Mouse (Mus musculus): ENCODE results near the gene Fcgr4. TPM values are rescaled to one million over a fixed set of nuclear protein-coding genes. Genes with fewer than 3 reads are reported as not detected.
"Not testable (repeated sequence)": the region's sequence is repeated elsewhere in the genome, so short reads cannot be mapped to it uniquely, and the experiment has no call there.

Gene Fcgr4
- polyA plus RNA-seq, 1 experiment from 2014 or later: 0.47 TPM

DNA sequence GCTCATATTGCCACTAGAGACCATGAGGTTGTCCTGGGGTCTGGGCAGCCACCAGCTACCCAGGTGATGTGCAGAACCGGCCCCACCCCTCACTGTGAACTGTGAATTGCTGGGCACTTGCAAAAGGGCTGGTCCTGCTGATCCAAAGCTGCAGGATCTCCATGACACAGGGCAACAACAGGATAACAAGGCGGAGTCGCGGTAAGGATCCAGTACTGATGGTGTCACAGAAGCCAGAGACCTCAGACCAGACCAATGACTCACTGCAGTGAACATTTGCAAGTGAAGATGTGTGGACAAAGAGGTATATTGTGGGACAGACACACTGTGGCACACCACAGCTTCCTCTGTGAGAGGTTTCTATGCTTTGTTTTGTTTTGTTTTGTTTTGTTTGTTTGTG is 40.1 kb upstream of the Fcgr4 start:
- 76% methylated on average over 4 of the region's 4 CpGs for WGBS
- TF ChIP-seq CTCF (IDR thresholded peaks at IDR 0.05; ENCODE audit: low read depth): no peak
- no peak overlapping the region for H3K4me3 ChIP-seq (ENCODE audit: low read depth, low read length)

DNA sequence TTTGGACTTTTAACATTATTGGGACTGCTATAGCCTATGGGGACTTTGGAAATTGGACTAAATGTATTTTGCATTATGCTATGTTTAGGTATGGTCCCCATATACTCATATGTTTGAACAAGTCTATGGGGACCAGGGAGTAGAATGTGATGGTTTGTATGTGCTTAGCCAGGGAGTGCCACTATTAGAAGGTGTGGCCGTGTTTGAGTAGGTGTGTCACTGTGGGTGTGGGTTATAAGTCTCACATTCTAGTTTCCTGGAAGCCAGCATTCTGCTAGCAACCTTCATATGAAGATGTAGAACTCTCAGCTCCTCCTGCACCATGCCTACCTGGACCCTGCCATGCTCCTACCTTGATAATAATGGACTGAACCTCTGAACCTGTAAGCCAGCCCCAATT is 37.0 kb upstream of the Fcgr4 start:
- not testable (repeated sequence) for H3K27ac ChIP-seq (ENCODE audit: low read depth); H3K9ac ChIP-seq; H3K4me2 ChIP-seq; H3K4me3 ChIP-seq (ENCODE audit: low read depth, low read length); H3K36me3 ChIP-seq (ENCODE audit: insufficient read depth); H3K4me1 ChIP-seq (ENCODE audit: insufficient read depth); H3K27me3 ChIP-seq (ENCODE audit: insufficient read depth, low read length); DNase-seq; ATAC-seq (ENCODE audit: insufficient read depth); H3K9me3 ChIP-seq (ENCODE audit: low read depth, low read length)
- 81% methylated on average over 1 of the region's 1 CpGs for WGBS

More for the DNA sequence above, 40.1 kb upstream of the Fcgr4 start:
- no peak for DNase-seq
- H3K9me3 ChIP-seq (ENCODE audit: low read depth, low read length): no peaks in the 10 kb centered on the region
- H3K4me1 ChIP-seq (ENCODE audit: insufficient read depth): no peaks in the 10 kb centered on the region
- H3K36me3 ChIP-seq (ENCODE audit: insufficient read depth): no peaks in the 10 kb centered on the region
- no peak overlapping the region for H3K27ac ChIP-seq (ENCODE audit: low read depth)
- no peak for ATAC-seq (ENCODE audit: insufficient read depth)
- H3K27me3 ChIP-seq (ENCODE audit: insufficient read depth, low read length): no peaks in the 10 kb centered on the region
- no peak overlapping the region for H3K4me2 ChIP-seq
- no peak overlapping the region for H3K9ac ChIP-seq

DNA sequence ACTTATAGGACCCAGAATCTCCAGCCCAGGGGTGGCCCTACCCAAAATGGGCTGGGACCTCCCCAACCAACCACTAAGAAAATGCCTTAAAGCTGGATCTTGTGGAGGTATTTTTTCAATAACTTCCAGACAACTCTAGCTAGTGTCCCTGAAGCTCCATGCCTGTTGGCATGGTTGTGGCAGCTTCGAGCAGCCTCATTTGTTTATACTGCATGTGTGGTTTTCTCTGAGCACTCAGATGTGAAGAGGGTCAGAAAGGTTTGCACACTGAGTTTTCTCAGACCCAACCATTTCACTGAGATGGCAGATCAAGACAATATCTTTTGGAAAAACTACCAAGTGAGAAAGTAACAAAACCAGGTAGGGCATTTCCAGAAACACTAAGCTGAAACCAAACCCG is 36.4 kb upstream of the Fcgr4 start:
- no peak for TF ChIP-seq CTCF (IDR thresholded peaks at IDR 0.05; ENCODE audit: low read depth)
- no peak for ATAC-seq (ENCODE audit: insufficient read depth)
- H3K36me3 ChIP-seq (ENCODE audit: insufficient read depth): no peaks in the 10 kb centered on the region
- no peak overlapping the region for H3K27ac ChIP-seq (ENCODE audit: low read depth)
- WGBS: 60% methylated on average over 2 of the region's 2 CpGs
- H3K4me3 ChIP-seq (ENCODE audit: low read depth, low read length): no peak overlapping the region
- no peak for DNase-seq
- H3K4me1 ChIP-seq (ENCODE audit: insufficient read depth): no peaks in the 10 kb centered on the region
- no peaks in the 10 kb centered on the region for H3K27me3 ChIP-seq (ENCODE audit: insufficient read depth, low read length)
- no peak overlapping the region for H3K4me2 ChIP-seq
- H3K9me3 ChIP-seq (ENCODE audit: low read depth, low read length): no peaks in the 10 kb centered on the region
- no peak overlapping the region for H3K9ac ChIP-seq

DNA sequence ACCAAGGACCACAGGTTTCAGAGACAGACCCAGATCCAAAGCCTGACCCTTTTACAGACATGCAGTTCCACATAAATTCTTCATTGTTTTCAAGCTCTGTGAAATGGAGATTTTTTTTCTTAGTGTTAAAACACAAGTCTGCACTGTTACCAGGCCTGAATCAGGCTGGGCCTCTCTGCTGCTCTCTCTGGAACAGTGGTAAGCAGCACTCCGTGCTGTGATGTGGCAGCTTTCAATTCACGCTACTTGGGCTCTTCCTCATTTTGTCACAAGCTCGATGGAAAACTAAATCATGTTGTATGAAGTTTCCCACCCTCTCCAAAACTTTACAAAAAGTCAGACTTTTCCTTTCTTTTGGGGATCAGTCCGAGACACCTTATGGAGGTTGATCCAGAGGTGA is 35.7 kb upstream of the Fcgr4 start:
- no peak overlapping the region for H3K4me3 ChIP-seq (ENCODE audit: low read depth, low read length)
- TF ChIP-seq CTCF (IDR thresholded peaks at IDR 0.05; ENCODE audit: low read depth): no peak
- H3K4me2 ChIP-seq: no peak overlapping the region
- no peak overlapping the region for H3K9ac ChIP-seq
- no peaks in the 10 kb centered on the region for H3K4me1 ChIP-seq (ENCODE audit: insufficient read depth)
- no peaks in the 10 kb centered on the region for H3K27me3 ChIP-seq (ENCODE audit: insufficient read depth, low read length)
- H3K27ac ChIP-seq (ENCODE audit: low read depth): no peak overlapping the region
- WGBS: 70% methylated on average over 4 of the region's 4 CpGs
- DNase-seq: no peak
- no peaks in the 10 kb centered on the region for H3K9me3 ChIP-seq (ENCODE audit: low read depth, low read length)
- H3K36me3 ChIP-seq (ENCODE audit: insufficient read depth): no peaks in the 10 kb centered on the region
- no peak for ATAC-seq (ENCODE audit: insufficient read depth)

DNA sequence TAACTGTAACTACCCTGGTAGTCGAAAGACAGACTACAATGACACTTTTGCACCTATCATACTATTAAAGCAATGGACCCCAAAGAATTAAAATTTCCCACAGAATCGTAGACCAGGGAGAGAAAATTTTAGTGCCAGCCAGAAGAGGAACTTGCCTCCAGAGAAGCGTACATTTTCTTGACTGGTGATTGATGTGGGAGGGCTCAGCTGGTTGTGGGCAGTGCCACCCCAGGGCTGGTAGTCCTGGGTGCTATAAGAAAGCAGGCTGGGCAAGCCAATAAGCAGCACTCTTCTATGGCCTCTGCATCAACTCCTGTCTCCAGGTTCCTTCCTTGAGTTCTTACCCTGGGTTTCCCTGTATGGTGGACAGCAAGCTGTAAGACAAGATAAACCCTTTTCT is 33.6 kb upstream of the Fcgr4 start:
- H3K9me3 ChIP-seq (ENCODE audit: low read depth, low read length): no peaks in the 10 kb centered on the region
- no peak overlapping the region for H3K4me3 ChIP-seq (ENCODE audit: low read depth, low read length)
- H3K27me3 ChIP-seq (ENCODE audit: insufficient read depth, low read length): no peaks in the 10 kb centered on the region
- H3K36me3 ChIP-seq (ENCODE audit: insufficient read depth): no peaks in the 10 kb centered on the region
- no peaks in the 10 kb centered on the region for H3K4me1 ChIP-seq (ENCODE audit: insufficient read depth)
- no peak overlapping the region for H3K4me2 ChIP-seq
- whole genome bisulfite sequencing: 73% methylated on average over 3 of the region's 3 CpGs
- no peak overlapping the region for H3K27ac ChIP-seq (ENCODE audit: low read depth)
- DNase-seq (no peak), ATAC-seq (ENCODE audit: insufficient read depth) (no peak)
- no peak for TF ChIP-seq CTCF (IDR thresholded peaks at IDR 0.05; ENCODE audit: low read depth)
- H3K9ac ChIP-seq: no peak overlapping the region

DNA sequence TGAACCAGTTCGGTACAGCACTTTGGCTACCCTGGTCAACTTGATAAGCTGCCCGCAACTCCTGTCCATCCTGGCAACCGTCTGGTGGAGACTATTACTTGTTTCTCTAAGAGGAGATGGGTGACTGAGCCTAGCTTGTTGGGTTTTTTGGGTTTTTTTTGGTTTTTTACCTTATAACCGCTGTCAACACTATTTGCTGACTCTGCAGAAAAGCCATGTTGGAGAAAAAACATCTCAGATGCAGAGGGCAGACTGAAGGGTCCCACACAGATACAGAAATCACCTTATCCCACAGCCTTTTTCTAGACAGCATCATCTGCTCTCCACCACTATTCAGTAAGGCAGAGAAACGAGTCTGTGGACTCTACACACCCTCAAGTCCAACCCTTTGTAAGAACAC is 32.9 kb upstream of the Fcgr4 start:
- Histone ChIP-seq H3K9ac (no peak overlapping the region), H3K4me2 (no peak overlapping the region), H3K9me3 (ENCODE audit: low read depth, low read length) (no peaks in the 10 kb centered on the region), H3K27ac (ENCODE audit: low read depth) (no peak overlapping the region), H3K36me3 (ENCODE audit: insufficient read depth) (no peaks in the 10 kb centered on the region), H3K27me3 (ENCODE audit: insufficient read depth, low read length) (no peaks in the 10 kb centered on the region), H3K4me1 (ENCODE audit: insufficient read depth) (no peaks in the 10 kb centered on the region), H3K4me3 (ENCODE audit: low read depth, low read length) (no peak overlapping the region)
- no peak for TF ChIP-seq CTCF (IDR thresholded peaks at IDR 0.05; ENCODE audit: low read depth)
- ATAC-seq (ENCODE audit: insufficient read depth): no peak
- DNase-seq: no peak
- WGBS: 81% methylated on average over 5 of the region's 5 CpGs

DNA sequence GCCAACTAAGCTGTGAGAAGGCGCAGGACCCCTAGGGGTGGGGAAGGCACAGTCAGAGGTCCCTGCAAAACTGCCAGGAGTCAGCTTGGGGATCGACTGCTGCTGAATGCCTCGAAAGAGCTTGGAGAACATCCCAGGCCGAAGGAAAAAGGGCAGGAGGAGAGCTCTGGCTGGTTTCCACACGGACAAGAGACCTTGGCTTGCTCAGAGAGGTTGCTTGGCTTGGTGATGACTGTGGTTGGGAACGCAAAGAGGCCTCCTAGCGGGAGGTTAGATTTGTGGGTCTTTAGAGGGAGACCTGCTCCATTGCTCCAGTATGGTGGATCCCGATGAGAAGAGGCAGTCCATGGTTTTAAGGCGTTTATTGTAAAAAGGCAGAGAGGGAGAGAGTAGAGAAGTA is 29.1 kb upstream of the Fcgr4 start:
- Histone ChIP-seq H3K9me3 (ENCODE audit: low read depth, low read length) (no peaks in the 10 kb centered on the region), H3K27ac (ENCODE audit: low read depth) (no peak overlapping the region), H3K4me1 (ENCODE audit: insufficient read depth) (no peaks in the 10 kb centered on the region), H3K36me3 (ENCODE audit: insufficient read depth) (no peaks in the 10 kb centered on the region), H3K27me3 (ENCODE audit: insufficient read depth, low read length) (no peaks in the 10 kb centered on the region), H3K9ac (no peak overlapping the region), H3K4me3 (ENCODE audit: low read depth, low read length) (no peak overlapping the region), H3K4me2 (no peak overlapping the region)
- no peak for TF ChIP-seq CTCF (IDR thresholded peaks at IDR 0.05; ENCODE audit: low read depth)
- ATAC-seq (ENCODE audit: insufficient read depth) (no peak), DNase-seq (no peak)
- WGBS: 69% methylated on average over 9 of the region's 9 CpGs

DNA sequence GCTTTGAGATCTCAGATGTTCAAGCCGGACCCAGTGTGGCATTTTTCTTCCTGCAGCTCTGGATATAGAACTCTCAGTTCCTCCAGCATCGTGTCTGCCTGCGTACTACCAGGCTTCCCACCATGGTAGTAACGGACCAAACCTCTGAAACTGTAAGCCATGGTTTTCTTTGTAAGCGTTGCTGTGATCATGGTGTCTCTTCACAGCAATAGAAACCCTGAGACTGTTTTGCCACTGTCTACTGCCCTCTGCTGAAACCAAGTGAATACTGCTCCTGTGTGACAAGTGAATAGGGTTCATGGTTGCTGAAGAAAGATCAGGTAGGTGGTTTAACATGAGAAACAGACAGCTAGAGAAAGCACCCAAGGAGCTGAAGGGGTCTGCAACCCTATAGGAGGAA is 26.2 kb upstream of the Fcgr4 start:
- no peak overlapping the region for H3K9ac ChIP-seq
- H3K27ac ChIP-seq (ENCODE audit: low read depth): no peak overlapping the region
- peak; percentile 69 for TF ChIP-seq CTCF (IDR thresholded peaks at IDR 0.05; ENCODE audit: low read depth)
- DNase-seq (peak; percentile 60), ATAC-seq (ENCODE audit: insufficient read depth) (no peak)
- no peaks in the 10 kb centered on the region for H3K36me3 ChIP-seq (ENCODE audit: insufficient read depth)
- WGBS: 55% methylated on average over 5 of the region's 5 CpGs
- H3K27me3 ChIP-seq (ENCODE audit: insufficient read depth, low read length): no peaks in the 10 kb centered on the region
- H3K4me3 ChIP-seq (ENCODE audit: low read depth, low read length): no peak overlapping the region
- no peaks in the 10 kb centered on the region for H3K4me1 ChIP-seq (ENCODE audit: insufficient read depth)
- no peaks in the 10 kb centered on the region for H3K9me3 ChIP-seq (ENCODE audit: low read depth, low read length)
- H3K4me2 ChIP-seq: no peak overlapping the region

Measured in lung, embryonic 14.5 days (tissue).